Mouse (Mus musculus) left cerebral cortex, postnatal 36 days (tissue): ENCODE measurements at regions not wholly inside any gene's neighbourhood (a gene's known extent, or its start where the extent isn't known, plus 50 kb on each side); places are given as distances from the start of the nearest gene placed in this dataset.

Source experiments
- DNase-seq, 2 experiments: peaks; one replicate each; pipeline ENCODE4 v3.0.0; 2021 to 2022; ENCODE audit warnings: low spot score in 2 of 2, mixed read lengths in 1 of 2
- intact Hi-C: fragments of 180-260 bp; cut with DNase I; formaldehyde crosslinking; loops from one replicate; pipeline ENCODE4 v1.15.1; 2025

DNA sequence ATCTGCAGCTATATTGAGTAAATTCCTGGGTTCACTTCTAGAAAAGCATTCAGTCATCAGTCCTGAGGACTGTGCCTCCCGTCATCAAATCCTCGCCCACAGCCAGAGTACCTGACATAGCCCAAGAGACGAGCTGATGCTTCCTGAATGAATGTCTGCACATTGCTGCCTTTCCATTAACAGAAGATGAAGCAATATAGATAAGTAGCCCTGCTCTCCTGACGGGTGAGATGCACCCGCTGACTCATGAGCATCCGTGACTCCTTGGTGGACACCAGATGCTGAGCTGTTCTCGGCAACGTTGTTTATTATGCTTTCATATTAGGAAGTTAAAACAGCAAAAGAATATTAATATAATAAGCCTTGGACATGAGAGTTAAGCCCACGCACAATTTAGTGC, 99.9 kb downstream of the Btc start:
- intact Hi-C loops, result loop anchor here (10.0 kb wide), 1 partner anchor 628 kb away; no protein-coding TSS in a partner anchor
- no peak for DNase-seq

DNA sequence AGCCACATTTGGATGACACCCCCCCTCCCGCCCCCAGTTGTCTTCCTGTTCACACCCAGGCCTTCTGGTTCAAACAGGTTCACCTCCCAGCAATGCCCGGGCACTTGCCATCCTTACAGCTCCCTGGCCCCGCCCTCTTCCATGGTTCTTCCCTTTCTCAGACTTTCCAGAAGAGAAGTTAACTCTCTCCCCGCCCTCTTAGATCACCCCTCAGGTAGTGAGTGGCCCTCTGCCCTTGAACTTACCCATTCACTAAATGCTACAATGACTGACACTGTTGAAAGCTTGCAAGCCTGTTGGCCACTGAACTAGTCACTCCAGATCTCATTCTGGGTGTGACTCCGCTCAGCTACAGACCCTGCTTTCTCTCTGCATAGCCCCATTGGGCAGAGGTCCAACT, 99.1 kb downstream of the Btc start:
- intact Hi-C loops, result loop anchor here (10.0 kb wide), 1 partner anchor 629 kb away; no protein-coding TSS in a partner anchor
- no peak for DNase-seq

DNA sequence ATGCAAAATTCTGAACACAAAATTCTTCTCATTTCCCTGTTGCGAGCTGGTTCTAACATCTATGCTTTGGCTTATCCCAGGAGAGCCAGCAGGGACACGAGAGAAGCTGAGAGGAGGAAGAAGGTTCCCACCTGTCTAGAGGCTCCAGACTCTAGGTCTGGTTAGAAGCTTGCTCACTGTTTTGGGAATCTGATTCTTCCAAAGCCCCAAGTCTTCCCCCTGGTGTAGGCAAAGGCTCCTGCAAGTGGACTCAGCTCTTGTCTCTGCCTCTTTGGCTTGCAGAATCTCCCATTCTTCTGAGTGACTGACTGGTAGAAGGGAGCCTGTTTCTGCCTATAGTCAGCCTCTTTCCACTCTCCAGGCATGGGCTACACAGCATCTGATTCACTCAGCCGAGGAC, 95.8 kb downstream of the Btc start:
- intact Hi-C loops, result loop anchor here (5.0 to 10.0 kb wide), 2 partner anchors 330 to 632 kb away; no protein-coding TSS in a partner anchor
- DNase-seq, result no peak
